Mouse (Mus musculus) C2C12 (cell line): ENCODE measurements around the gene Srsf2. TPM values are rescaled to one million over a fixed set of nuclear protein-coding genes. Genes with fewer than 3 reads are reported as not detected.

Experiments
- H3K27me3 ChIP-seq: one replicate; pipeline ENCODE4 v1.6.1; 2011; ENCODE audit not compliant: control insufficient read depth, insufficient read depth, insufficient read length
- H3K36me3 ChIP-seq: one replicate; pipeline ENCODE4 v1.6.1; 2011; ENCODE audit not compliant: control insufficient read depth, insufficient read depth
- H3K4me3 ChIP-seq: one replicate; pipeline ENCODE4 v1.5.1; 2011; ENCODE audit warnings: mild to moderate bottlenecking, control low read depth; ENCODE audit not compliant: poor library complexity, insufficient read depth, severe bottlenecking
- H3K79me2 ChIP-seq: one replicate; pipeline ENCODE4 v1.6.1; 2011; ENCODE audit not compliant: control insufficient read depth, insufficient read depth
- H3K79me3 ChIP-seq: one replicate; pipeline ENCODE4 v1.6.1; 2011; ENCODE audit warnings: low read depth, control low read depth
- H3ac ChIP-seq: one replicate; pipeline ENCODE3; 2011; ENCODE audit warnings: low read depth; ENCODE audit not compliant: control insufficient read depth, insufficient read length
- CEBPB ChIP-seq: IDR thresholded peaks from one replicate; pipeline ENCODE4 v1.6.1; 2011; ENCODE audit warnings: low read depth, mild to moderate bottlenecking, control low read depth, moderate library complexity
- CTCF ChIP-seq: IDR thresholded peaks from one replicate; pipeline ENCODE4 v1.5.1; 2011; ENCODE audit not compliant: control insufficient read depth, insufficient read depth, insufficient read length
- FOSL1 ChIP-seq: IDR thresholded peaks from one replicate; pipeline ENCODE4 v1.8.0; 2011; ENCODE audit warnings: mild to moderate bottlenecking, low read length; ENCODE audit not compliant: poor library complexity, insufficient read depth, severe bottlenecking
- MAX ChIP-seq: IDR thresholded peaks from one replicate; pipeline ENCODE4 v1.6.1; 2011; ENCODE audit warnings: mild to moderate bottlenecking, control low read depth
- MYOD1 ChIP-seq: IDR thresholded peaks from one replicate; pipeline ENCODE4 v1.6.1; 2011; ENCODE audit warnings: low read depth; ENCODE audit not compliant: control insufficient read depth, insufficient read length
- MYOG ChIP-seq: IDR thresholded peaks from one replicate; pipeline ENCODE4 v1.6.1; 2011; ENCODE audit not compliant: control insufficient read depth, insufficient read length; ENCODE audit errors: extremely low read depth
- USF1 ChIP-seq: IDR thresholded peaks from one replicate; pipeline ENCODE4 v1.6.1; 2011; ENCODE audit warnings: low read depth, mild to moderate bottlenecking, control low read depth, moderate library complexity
- polyA plus RNA-seq: library from polyadenylated mRNA; unstranded; fragments of >200 nt; fragmentation: generic; extraction: Trizol; gene quantifications from one replicate; pipeline ENCODE4 v1.2.1, GENCODE M21; 2012; ENCODE audit warnings: missing spikeins

Gene Srsf2
- polyA plus RNA-seq, 1 experiment: 326 TPM

GRCm38 (mm10) chr11:116885275-116886151 lies 32.6 kb upstream of the Srsf2 start:
- Histone ChIP-seq H3K79me3 (no peaks in the 10 kb centered on the region), H3K4me3 (no peak overlapping the region), H3K27me3 (peaks cover 29% of the 10 kb centered on the region), H3K36me3 (no peaks in the 10 kb centered on the region), H3K79me2 (no peaks in the 10 kb centered on the region), H3ac (no peak overlapping the region)
- TF ChIP-seq CTCF (peak; percentile 50), MYOD1 (no peak), USF1 (no peak), MYOG (no peak)

DNA sequence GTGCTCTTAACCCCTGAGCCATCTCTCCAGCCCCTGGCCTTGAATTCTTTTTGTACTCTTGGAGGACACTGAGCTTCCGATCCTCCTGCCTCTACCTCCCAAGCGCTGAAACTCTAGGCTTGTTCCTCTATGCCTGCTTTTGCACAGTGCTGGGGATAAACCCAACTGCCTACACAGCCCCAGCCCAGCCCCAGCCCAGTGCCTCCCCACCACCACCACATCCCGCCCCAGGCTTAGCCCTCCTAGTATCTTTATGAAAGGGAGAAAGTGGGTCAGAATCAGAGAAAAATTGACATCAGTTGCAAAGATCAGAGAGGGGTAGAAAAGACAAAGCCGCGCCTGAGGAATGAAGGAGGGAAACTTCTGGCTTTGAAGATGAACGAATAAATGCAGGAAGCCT lies 31.2 kb upstream of the Srsf2 start:
- no peak overlapping the region for H3K4me3 ChIP-seq
- peaks cover 16% of the 10 kb centered on the region for H3K27me3 ChIP-seq
- no peak overlapping the region for H3ac ChIP-seq
- H3K79me2 ChIP-seq: no peaks in the 10 kb centered on the region
- H3K79me3 ChIP-seq: no peaks in the 10 kb centered on the region
- no peak for TF ChIP-seq CTCF
- TF ChIP-seq MYOG: no peak
- no peaks in the 10 kb centered on the region for H3K36me3 ChIP-seq

DNA sequence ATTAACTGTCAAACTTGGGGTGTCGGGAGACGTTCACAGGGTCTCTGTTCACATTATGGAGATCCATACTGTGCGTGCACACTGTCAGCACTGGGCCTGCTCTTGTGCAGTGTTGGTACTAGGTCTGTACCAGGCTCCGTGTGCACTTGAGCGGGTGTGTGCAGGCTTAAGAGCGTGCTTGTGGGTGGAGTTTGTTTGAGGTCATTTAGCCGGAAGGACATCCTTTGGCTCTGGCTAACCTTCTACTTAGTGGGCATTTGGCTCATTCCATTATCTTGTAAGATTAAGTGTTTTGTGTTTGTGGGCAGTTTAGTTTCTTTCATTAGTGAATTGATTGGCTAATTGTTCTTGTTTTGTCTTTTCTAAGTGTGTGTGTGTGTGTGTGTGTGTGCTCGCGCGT lies 29.6 kb upstream of the Srsf2 start:
- Histone ChIP-seq H3K79me3 (no peaks in the 10 kb centered on the region), H3ac (no peak overlapping the region), H3K79me2 (no peaks in the 10 kb centered on the region), H3K4me3 (no peak overlapping the region), H3K36me3 (no peaks in the 10 kb centered on the region), H3K27me3 (peaks cover 2% of the 10 kb centered on the region)
- TF ChIP-seq MAX (no peak), USF1 (no peak), FOSL1 (no peak), MYOG (no peak), CTCF (no peak), MYOD1 (no peak)

GRCm38 (mm10) chr11:116881440-116881839 lies 28.5 kb upstream of the Srsf2 start:
- H3K79me2 ChIP-seq: no peaks in the 10 kb centered on the region
- H3K27me3 ChIP-seq: no peaks in the 10 kb centered on the region
- H3ac ChIP-seq: no peak overlapping the region
- no peak overlapping the region for H3K4me3 ChIP-seq
- TF ChIP-seq CTCF: no peak
- TF ChIP-seq MYOD1: no peak
- H3K36me3 ChIP-seq: no peaks in the 10 kb centered on the region
- H3K79me3 ChIP-seq: no peaks in the 10 kb centered on the region

- Histone ChIP-seq H3ac (no peak overlapping the region), H3K79me2 (no peaks in the 10 kb centered on the region), H3K27me3 (no peaks in the 10 kb centered on the region), H3K36me3 (no peaks in the 10 kb centered on the region), H3K79me3 (no peaks in the 10 kb centered on the region), H3K4me3 (no peak overlapping the region)
- TF ChIP-seq MYOD1 (no peak), FOSL1 (no peak), MAX (no peak), USF1 (no peak), CEBPB (no peak), MYOG (no peak), CTCF (no peak)
Measured at GRCm38 (mm10) chr11:116880839-116881238, 27.9 kb upstream of the Srsf2 start.

- Histone ChIP-seq H3K79me2 (no peaks in the 10 kb centered on the region), H3ac (no peak overlapping the region), H3K27me3 (no peaks in the 10 kb centered on the region), H3K36me3 (peaks cover 13% of the 10 kb centered on the region), H3K79me3 (no peaks in the 10 kb centered on the region), H3K4me3 (no peak overlapping the region)
- no peak for TF ChIP-seq MYOD1
- no peak for TF ChIP-seq FOSL1
- no peak for TF ChIP-seq CTCF
- TF ChIP-seq MYOG: no peak
- no peak for TF ChIP-seq CEBPB
- TF ChIP-seq MAX: no peak
- TF ChIP-seq USF1: no peak
Measured at GRCm38 (mm10) chr11:116878454-116878853, 25.6 kb upstream of the Srsf2 start.
